Mouse (Mus musculus) adrenal gland (tissue): ENCODE data around the gene Mapkap1.

Experiments
- intact Hi-C: fragments of 180-260 bp; cut with DNase I; formaldehyde crosslinking; loops from one replicate; pipeline ENCODE4 v1.15.1; 2025

The Mapkap1 gene

DNA sequence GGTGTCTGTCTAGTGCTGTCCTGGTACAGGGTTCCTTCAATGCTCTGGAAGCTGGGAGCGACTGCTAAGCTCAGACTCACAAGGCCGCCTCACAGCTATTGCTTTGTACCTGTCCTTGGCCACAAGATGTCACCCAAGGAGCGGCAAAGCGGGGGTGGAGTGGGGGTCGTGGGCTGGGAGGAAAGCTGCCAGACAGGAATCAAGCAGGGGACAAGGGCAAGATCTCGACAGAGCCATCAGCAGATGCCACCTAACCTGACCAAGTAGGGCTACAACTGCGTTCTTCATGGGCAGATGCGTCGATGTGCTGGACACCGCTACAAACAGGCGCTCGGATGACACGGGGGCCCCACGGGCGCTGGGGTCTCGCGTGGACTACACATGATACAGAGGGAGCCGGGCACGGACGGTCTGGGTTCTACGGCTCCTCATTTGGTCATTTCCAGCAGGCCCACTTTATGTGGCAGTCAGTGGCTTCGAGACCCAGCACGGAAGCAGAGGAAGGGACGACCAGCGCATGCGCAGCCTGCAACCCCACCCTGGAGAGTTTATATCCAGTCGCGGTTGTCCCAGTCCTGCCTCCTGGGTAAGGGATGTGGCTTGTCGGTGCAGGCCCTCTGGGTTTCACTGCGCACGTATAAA, 264.9 kb downstream of the Mapkap1 start:
- intact Hi-C loops = loop anchor here (5.0 to 10.0 kb wide), 2 partner anchors 56 to 303 kb away; no protein-coding TSS in a partner anchor

DNA sequence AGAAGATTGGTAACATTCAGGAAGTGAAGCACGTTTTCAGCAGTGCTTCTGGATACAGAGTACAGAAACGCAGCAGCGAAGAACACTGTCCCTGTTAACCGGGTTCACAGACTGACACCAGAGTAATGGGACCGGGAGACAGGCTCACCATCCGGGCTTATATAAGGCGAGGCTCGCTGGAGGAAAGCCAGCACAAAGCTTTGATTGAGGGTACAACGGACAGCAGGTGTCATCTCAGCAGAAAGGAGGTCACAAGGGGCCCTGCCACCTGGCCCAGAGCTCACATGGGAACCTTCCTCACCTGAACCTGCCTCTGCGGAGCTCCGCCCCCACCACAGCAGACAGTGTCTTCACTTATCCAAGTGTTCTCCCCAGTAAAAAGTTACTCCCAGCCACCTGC, 267.3 kb downstream of the Mapkap1 start:
- intact Hi-C loops = loop anchor here (5.0 to 10.0 kb wide), 2 partner anchors 53 to 301 kb away; no protein-coding TSS in a partner anchor
